Mouse (Mus musculus) B cell, adult 2 months (primary cell): Measurements from ENCODE around the gene Zfp800.

Experiments used
- DNase-seq, 2 experiments: peaks; one replicate each; pipeline ENCODE4 v3.0.0; 2022

The Zfp800 gene

GRCm38 (mm10) chr6:28397681-28398203, at the start of gene Zfp800:
Zfp800 (minus strand) TSS chr6:28398005.
- DNase-seq: peak; percentile 21 to 35

GRCm38 (mm10) chr6:28431538-28431855, 33.7 kb upstream of the Zfp800 start:
- no peak for DNase-seq

GRCm38 (mm10) chr6:28430795-28431537, 33.2 kb upstream of the Zfp800 start:
- no peak for DNase-seq

GRCm38 (mm10) chr6:28429870-28430269, 32.1 kb upstream of the Zfp800 start:
- DNase-seq: no peak

GRCm38 (mm10) chr6:28428290-28428689, 30.5 kb upstream of the Zfp800 start, which contains the start of gene Gcc1:
Gcc1 (minus strand) TSS chr6:28428390.
- no peak for DNase-seq

GRCm38 (mm10) chr6:28427096-28427839, 29.5 kb upstream of the Zfp800 start, which contains the start of gene Fscn3:
Fscn3 (plus strand) TSS chr6:28427789.
- no peak for DNase-seq

GRCm38 (mm10) chr6:28425019-28425418, 27.2 kb upstream of the Zfp800 start:
- no peak for DNase-seq

- DNase-seq: peak in 1 of 2 experiments; percentile 45
Observed at GRCm38 (mm10) chr6:28423767-28424695, 26.2 kb upstream of the Zfp800 start.

- peak; percentile 98 for DNase-seq
Observed at GRCm38 (mm10) chr6:28423313-28423712, 25.5 kb upstream of the Zfp800 start, which contains the start of gene Arf5. Arf5 (plus strand) TSS chr6:28423560.

- DNase-seq: no peak
Observed at GRCm38 (mm10) chr6:28422651-28423290, 25.0 kb upstream of the Zfp800 start.

GRCm38 (mm10) chr6:28421469-28422000, 23.7 kb upstream of the Zfp800 start:
- DNase-seq: peak; percentile 99

GRCm38 (mm10) chr6:28420865-28421264, 23.1 kb upstream of the Zfp800 start:
- DNase-seq: no peak

- no peak for DNase-seq
Observed at GRCm38 (mm10) chr6:28420361-28420760, 22.6 kb upstream of the Zfp800 start.

- DNase-seq: no peak
Observed at GRCm38 (mm10) chr6:28419673-28420072, 21.9 kb upstream of the Zfp800 start.

- no peak for DNase-seq
Observed at GRCm38 (mm10) chr6:28418449-28418848, 20.6 kb upstream of the Zfp800 start.

- DNase-seq: no peak
Observed at GRCm38 (mm10) chr6:28416981-28417380, 19.2 kb upstream of the Zfp800 start.

- no peak for DNase-seq
Observed at GRCm38 (mm10) chr6:28411236-28411635, 13.4 kb upstream of the Zfp800 start.

- no peak for DNase-seq
Observed at GRCm38 (mm10) chr6:28410053-28410452, 12.2 kb upstream of the Zfp800 start.

GRCm38 (mm10) chr6:28399791-28400190, 2.0 kb upstream of the Zfp800 start:
- DNase-seq: peak; percentile 25 to 31

GRCm38 (mm10) chr6:28398726-28399125, 921 bp upstream of the Zfp800 start:
- DNase-seq: no peak

GRCm38 (mm10) chr6:28396853-28397457, 850 bp downstream of the Zfp800 start:
- DNase-seq: peak; percentile 14 to 17
